Mouse (Mus musculus): ENCODE data around the gene Znrd1as.

DNA sequence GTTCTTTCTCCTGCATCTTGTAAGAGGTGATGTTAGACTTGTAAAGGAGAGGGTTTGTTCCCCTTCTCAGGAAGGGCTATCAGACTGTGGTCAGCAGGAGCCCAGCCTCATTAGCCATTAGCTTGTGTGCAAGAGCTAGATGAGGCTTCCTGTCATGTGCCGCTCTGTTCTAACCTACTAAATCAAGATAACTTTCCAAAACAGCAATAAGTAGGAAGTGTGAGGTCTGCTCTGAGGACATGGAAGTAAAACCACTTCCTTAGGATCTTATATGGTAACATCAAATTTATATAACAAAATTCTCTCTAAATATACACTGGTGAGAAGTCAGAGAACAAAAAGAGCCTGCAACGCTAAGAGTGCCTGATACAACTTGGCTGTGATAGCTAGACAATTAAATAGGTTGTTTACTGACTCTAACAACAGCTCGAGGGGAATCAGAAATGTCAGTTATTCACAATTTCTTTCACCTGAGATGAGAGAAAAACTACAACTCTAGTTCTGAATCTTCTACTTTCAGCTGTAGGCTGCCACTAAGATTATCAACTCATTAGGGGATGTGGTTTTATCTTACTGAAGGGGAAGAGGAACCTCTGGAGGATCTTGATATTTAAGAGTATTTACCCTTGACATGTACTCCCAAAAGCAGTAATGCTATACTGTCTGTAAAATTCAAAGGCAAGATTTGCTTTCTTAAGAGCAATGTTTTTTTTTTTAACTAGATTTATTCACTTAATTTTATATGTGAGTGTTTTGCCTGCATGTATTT is 34.1 kb downstream of the Znrd1as start:
- no peak for TF ChIP-seq POLR2A (IDR thresholded peaks at IDR 0.05; ENCODE audit: extremely low read depth, insufficient read depth, low read length)
- TF ChIP-seq CTCF (IDR thresholded peaks at IDR 0.05; ENCODE audit: extremely low read depth, insufficient read depth, low read length) = no peak

Data from cortical plate, adult 2 months (tissue).